Mouse (Mus musculus): ENCODE measurements around the gene Gnptab. TPM values are rescaled to one million over a fixed set of nuclear protein-coding genes. Genes with fewer than 3 reads are reported as not detected.
A peak's percentile ranks its signal among the peaks of the same experiment; 100 is the strongest.
"Not testable (repeated sequence)": the region's sequence is repeated elsewhere in the genome, so short reads cannot be mapped to it uniquely, and the experiment has no call there.

The Gnptab gene
- polyA plus RNA-seq, 1 experiment = 14.3 TPM

- TF ChIP-seq POLR2A (IDR thresholded peaks at IDR 0.05; ENCODE audit: control insufficient read depth, extremely low read depth, insufficient read depth, low read length, poor library complexity) = no peak
- 0 out of 2 replicates have a peak, but pooled peaks have one; percentile 11 for TF ChIP-seq CTCF (IDR thresholded peaks at IDR 0.05; ENCODE audit: borderline replicate concordance, control insufficient read depth, extremely low read depth, insufficient read depth, low read length, poor library complexity)
- Histone ChIP-seq H3K4me1 (replicated peaks; ENCODE audit: control insufficient read depth, insufficient read depth, low read length) (peaks cover 9% of the 10 kb centered on the region), H3K27me3 (ENCODE audit: control insufficient read depth, insufficient read depth, low read length) (no peaks in the 10 kb centered on the region), H3K4me3 (ENCODE audit: control insufficient read depth, insufficient read depth, low read length) (peak overlapping the region; percentile 59), H3K27ac (ENCODE audit: control insufficient read depth, insufficient read depth, low read length) (no peak overlapping the region), H3K36me3 (ENCODE audit: control insufficient read depth, insufficient read depth, low read length) (no peaks in the 10 kb centered on the region)
- 5% methylated on average over 42 of the region's 47 CpGs for WGBS
- peak; percentile 54 for DNase-seq
These were observed 21.9 kb upstream of the Gnptab start for GRCm38 (mm10) chr10:88356983-88357559.

GRCm38 (mm10) chr10:88362218-88362617, 16.7 kb upstream of the Gnptab start:
- Histone ChIP-seq H3K27me3 (ENCODE audit: control insufficient read depth, insufficient read depth, low read length) (no peaks in the 10 kb centered on the region), H3K4me3 (ENCODE audit: control insufficient read depth, insufficient read depth, low read length) (no peak overlapping the region), H3K27ac (ENCODE audit: control insufficient read depth, insufficient read depth, low read length) (no peak overlapping the region), H3K36me3 (ENCODE audit: control insufficient read depth, insufficient read depth, low read length) (no peaks in the 10 kb centered on the region), H3K4me1 (replicated peaks; ENCODE audit: control insufficient read depth, insufficient read depth, low read length) (peaks cover 3% of the 10 kb centered on the region)
- WGBS = 89% methylated on average over 1 of the region's 1 CpGs
- DNase-seq = no peak
- TF ChIP-seq CTCF (IDR thresholded peaks at IDR 0.05; ENCODE audit: borderline replicate concordance, control insufficient read depth, extremely low read depth, insufficient read depth, low read length, poor library complexity) (no peak), POLR2A (IDR thresholded peaks at IDR 0.05; ENCODE audit: control insufficient read depth, extremely low read depth, insufficient read depth, low read length, poor library complexity) (no peak)

GRCm38 (mm10) chr10:88364221-88364620, 14.7 kb upstream of the Gnptab start:
- Histone ChIP-seq H3K27ac (ENCODE audit: control insufficient read depth, insufficient read depth, low read length) (no peak overlapping the region), H3K4me3 (ENCODE audit: control insufficient read depth, insufficient read depth, low read length) (no peak overlapping the region), H3K4me1 (replicated peaks; ENCODE audit: control insufficient read depth, insufficient read depth, low read length) (no peaks in the 10 kb centered on the region), H3K36me3 (ENCODE audit: control insufficient read depth, insufficient read depth, low read length) (no peaks in the 10 kb centered on the region), H3K27me3 (ENCODE audit: control insufficient read depth, insufficient read depth, low read length) (no peaks in the 10 kb centered on the region)
- 90% methylated on average over 3 of the region's 3 CpGs for WGBS
- TF ChIP-seq CTCF (IDR thresholded peaks at IDR 0.05; ENCODE audit: borderline replicate concordance, control insufficient read depth, extremely low read depth, insufficient read depth, low read length, poor library complexity) (no peak), POLR2A (IDR thresholded peaks at IDR 0.05; ENCODE audit: control insufficient read depth, extremely low read depth, insufficient read depth, low read length, poor library complexity) (no peak)
- DNase-seq = no peak

- H3K27me3 ChIP-seq (ENCODE audit: control insufficient read depth, insufficient read depth, low read length) = no peaks in the 10 kb centered on the region
- TF ChIP-seq CTCF (IDR thresholded peaks at IDR 0.05; ENCODE audit: borderline replicate concordance, control insufficient read depth, extremely low read depth, insufficient read depth, low read length, poor library complexity) = no peak
- no peak for TF ChIP-seq POLR2A (IDR thresholded peaks at IDR 0.05; ENCODE audit: control insufficient read depth, extremely low read depth, insufficient read depth, low read length, poor library complexity)
- H3K36me3 ChIP-seq (ENCODE audit: control insufficient read depth, insufficient read depth, low read length) = no peaks in the 10 kb centered on the region
- no peak overlapping the region for H3K27ac ChIP-seq (ENCODE audit: control insufficient read depth, insufficient read depth, low read length)
- WGBS = 83% methylated on average over 4 of the region's 4 CpGs
- no peak for DNase-seq
- H3K4me3 ChIP-seq (ENCODE audit: control insufficient read depth, insufficient read depth, low read length) = no peak overlapping the region
- no peaks in the 10 kb centered on the region for H3K4me1 ChIP-seq (replicated peaks; ENCODE audit: control insufficient read depth, insufficient read depth, low read length)
These were observed 9.7 kb upstream of the Gnptab start for GRCm38 (mm10) chr10:88369233-88369632.

- DNase-seq = no peak
- H3K36me3 ChIP-seq (ENCODE audit: control insufficient read depth, insufficient read depth, low read length) = no peaks in the 10 kb centered on the region
- no peak overlapping the region for H3K4me3 ChIP-seq (ENCODE audit: control insufficient read depth, insufficient read depth, low read length)
- no peak overlapping the region for H3K27ac ChIP-seq (ENCODE audit: control insufficient read depth, insufficient read depth, low read length)
- TF ChIP-seq CTCF (IDR thresholded peaks at IDR 0.05; ENCODE audit: borderline replicate concordance, control insufficient read depth, extremely low read depth, insufficient read depth, low read length, poor library complexity) = no peak
- TF ChIP-seq POLR2A (IDR thresholded peaks at IDR 0.05; ENCODE audit: control insufficient read depth, extremely low read depth, insufficient read depth, low read length, poor library complexity) = no peak
- no peaks in the 10 kb centered on the region for H3K27me3 ChIP-seq (ENCODE audit: control insufficient read depth, insufficient read depth, low read length)
- WGBS = 16% methylated on average over 2 of the region's 2 CpGs
- H3K4me1 ChIP-seq (replicated peaks; ENCODE audit: control insufficient read depth, insufficient read depth, low read length) = no peaks in the 10 kb centered on the region
These were observed 7.1 kb upstream of the Gnptab start for GRCm38 (mm10) chr10:88371793-88372192.

- no peak for DNase-seq
- H3K36me3 ChIP-seq (ENCODE audit: control insufficient read depth, insufficient read depth, low read length) = no peaks in the 10 kb centered on the region
- 81% methylated on average over 4 of the region's 4 CpGs for WGBS
- no peak overlapping the region for H3K4me3 ChIP-seq (ENCODE audit: control insufficient read depth, insufficient read depth, low read length)
- no peaks in the 10 kb centered on the region for H3K27me3 ChIP-seq (ENCODE audit: control insufficient read depth, insufficient read depth, low read length)
- H3K27ac ChIP-seq (ENCODE audit: control insufficient read depth, insufficient read depth, low read length) = no peak overlapping the region
- H3K4me1 ChIP-seq (replicated peaks; ENCODE audit: control insufficient read depth, insufficient read depth, low read length) = no peaks in the 10 kb centered on the region
- no peak for TF ChIP-seq CTCF (IDR thresholded peaks at IDR 0.05; ENCODE audit: borderline replicate concordance, control insufficient read depth, extremely low read depth, insufficient read depth, low read length, poor library complexity)
- TF ChIP-seq POLR2A (IDR thresholded peaks at IDR 0.05; ENCODE audit: control insufficient read depth, extremely low read depth, insufficient read depth, low read length, poor library complexity) = no peak
These were observed 6.5 kb upstream of the Gnptab start for GRCm38 (mm10) chr10:88372436-88372835.

- 37% methylated on average over 2 of the region's 2 CpGs for WGBS
- H3K36me3 ChIP-seq (ENCODE audit: control insufficient read depth, insufficient read depth, low read length); DNase-seq; H3K4me1 ChIP-seq (replicated peaks; ENCODE audit: control insufficient read depth, insufficient read depth, low read length); H3K27me3 ChIP-seq (ENCODE audit: control insufficient read depth, insufficient read depth, low read length); H3K4me3 ChIP-seq (ENCODE audit: control insufficient read depth, insufficient read depth, low read length); H3K27ac ChIP-seq (ENCODE audit: control insufficient read depth, insufficient read depth, low read length): not testable (repeated sequence)
These were observed 6.0 kb upstream of the Gnptab start for GRCm38 (mm10) chr10:88372945-88373344.
